Mouse (Mus musculus) retina, embryonic 14.5 days (tissue): ENCODE measurements around the gene Smg8.
"Not testable (repeated sequence)": the region's sequence is repeated elsewhere in the genome, so short reads cannot be mapped to it uniquely, and the experiment has no call there.

Experiments used
- DNase-seq: peaks from one replicate; pipeline ENCODE4 v3.0.0-alpha.2; 2015; ENCODE audit warnings: low spot score

Smg8 gene

DNA sequence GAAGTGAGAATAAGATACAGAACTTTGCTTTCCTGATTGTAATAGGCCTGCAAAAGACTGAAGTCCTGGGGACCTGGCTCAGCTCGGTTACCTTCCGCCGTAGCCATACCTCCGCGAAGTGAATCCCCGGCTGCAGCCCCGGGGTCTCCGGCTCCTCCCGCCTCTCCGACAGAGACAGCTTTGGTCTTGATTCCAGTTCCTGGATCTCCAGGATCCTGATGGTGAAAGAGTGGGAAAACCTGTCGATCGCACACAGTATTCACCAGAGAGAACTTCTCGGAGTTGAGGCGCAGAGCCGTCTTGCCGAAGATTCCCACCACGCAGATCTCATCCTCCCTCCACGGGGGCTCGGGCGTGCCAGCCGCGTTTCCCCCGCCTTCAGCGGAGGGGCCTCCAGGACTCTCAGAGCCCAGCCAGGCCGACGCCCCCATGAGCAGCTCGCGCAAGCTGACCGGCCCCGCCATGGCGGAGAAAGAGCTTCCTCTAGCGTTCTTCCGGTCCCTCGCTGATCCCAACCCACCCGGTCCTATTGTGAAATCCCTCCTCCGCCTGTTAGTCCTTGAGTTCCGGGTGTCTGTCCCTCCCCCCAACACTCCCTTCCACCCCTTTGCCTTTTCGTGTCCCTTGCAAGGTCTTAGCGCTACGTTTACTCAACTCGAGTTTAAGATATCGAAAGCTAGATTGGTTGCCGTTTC, at the start of gene Smg8:
Gene Smg8, minus strand, starts transcription at position 485 of the 695 bp plus-strand sequence.
- DNase-seq, result peak; percentile 87

DNA sequence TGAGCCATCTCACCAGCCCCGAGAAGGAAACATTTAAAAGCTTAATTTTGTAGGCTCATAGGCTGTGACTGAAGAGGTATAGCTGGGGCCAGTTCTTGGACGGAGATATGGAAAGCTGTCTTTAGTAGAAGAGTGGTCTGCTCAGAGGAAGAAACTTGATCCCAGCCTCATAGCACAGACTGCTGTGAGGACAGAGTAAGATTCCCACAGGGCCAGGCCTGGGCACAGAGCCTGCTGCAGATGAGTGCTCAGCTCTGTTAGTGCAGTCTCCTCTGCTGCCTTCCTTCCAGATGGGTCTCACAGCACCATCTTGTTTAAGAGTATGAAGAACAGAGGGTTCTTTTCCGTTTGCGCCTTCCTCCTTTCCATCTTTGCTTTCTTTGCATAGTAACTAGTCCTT, 49.7 kb upstream of the Smg8 start:
- no peak for DNase-seq

DNA sequence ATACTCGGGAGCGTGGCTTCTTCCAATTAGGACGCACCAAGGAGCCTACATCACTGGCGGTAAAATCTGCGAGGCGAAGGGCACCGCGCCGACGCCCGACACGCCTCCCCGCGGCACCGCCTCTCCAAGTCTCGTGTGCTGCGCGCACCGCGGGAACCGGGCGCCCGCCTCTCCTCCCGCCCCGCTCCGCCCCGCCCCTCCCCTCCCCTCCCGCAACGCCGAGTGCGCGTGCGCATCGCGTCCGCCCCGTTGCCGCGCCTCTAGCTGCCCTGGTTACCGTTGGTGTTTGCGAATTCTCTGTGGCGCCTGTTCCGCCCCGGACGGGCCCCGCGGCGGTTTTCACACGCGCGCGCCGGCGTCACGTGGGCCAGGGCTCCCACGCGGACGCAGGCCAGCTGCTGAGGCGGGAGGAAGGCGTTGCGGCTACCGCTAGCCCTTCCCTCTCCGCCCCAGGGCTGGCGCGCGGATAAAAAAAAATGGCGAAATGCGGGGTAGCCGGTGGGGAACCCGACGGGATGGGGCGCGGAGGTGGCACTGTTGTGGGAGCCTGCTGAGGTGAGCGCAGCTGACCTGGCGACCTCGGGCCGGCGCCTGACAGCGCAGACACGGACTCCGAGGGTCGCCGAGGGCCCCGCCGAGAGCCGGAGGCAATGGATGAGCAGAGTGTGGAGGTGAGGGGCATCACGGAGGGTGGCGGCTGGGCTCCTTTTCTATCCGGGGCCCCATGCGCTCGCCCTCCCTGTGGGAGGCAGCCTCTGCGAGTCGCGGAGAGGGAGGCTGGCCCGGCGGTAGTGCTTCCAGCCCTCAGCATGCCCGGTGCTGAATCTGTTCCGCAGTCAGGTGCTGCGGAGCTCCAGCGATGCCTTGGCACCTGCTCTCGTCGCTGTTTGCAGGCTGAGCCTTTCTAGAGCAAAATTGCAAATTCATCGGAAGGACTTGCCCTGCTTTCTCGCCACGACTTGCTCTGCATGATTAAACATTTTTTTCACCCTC, 40.5 kb upstream of the Smg8 start, which contains the start of gene Trim37:
Gene Trim37, plus strand, starts transcription at position 254 of the 993 bp plus-strand sequence.
- DNase-seq, result peak; percentile 95

DNA sequence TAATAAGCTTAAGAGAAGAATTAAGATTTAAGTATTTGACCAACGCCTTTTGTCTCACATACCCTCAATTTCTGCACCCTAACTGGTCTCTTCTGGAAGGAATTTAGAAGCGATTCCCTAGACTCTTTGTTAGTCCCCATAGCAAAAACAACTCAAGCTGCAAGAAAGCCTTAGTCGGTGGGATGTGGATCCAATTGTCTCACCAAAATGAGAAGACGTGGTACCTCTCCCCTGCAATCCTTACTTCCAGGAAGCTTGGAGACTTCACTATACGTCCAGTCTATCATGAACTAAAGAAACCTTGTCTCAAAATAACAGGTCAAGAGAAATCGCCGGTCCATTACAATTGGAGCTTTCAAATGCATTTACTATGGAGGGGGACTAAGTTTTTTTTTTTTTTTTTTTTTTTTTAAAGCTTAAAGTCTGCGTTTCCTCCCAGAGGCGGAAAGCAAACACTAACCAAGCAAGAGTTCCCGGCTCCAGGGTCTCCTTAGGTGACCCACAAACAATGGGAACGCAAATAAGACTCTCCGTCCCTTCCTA, 39.8 kb upstream of the Smg8 start:
- no peak for DNase-seq

DNA sequence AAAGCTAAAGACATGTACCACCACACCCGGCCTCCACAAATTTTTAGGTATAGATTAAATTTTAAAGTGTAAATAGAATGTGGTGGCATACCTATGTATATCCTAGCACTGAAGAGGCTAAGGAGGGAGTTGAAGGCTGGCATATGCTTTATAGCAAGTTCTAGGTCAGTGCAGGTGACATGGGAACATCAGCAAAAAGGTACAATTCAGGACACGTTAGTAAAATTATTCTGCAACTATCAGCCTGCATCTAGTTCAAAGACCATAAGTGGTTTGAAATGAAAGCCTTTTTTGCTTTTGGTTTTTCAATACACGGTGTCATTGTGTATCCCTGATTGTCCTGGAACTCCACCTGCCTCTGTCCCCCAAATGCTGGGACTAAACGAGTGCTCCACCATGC, 39.0 kb upstream of the Smg8 start:
- no peak for DNase-seq

DNA sequence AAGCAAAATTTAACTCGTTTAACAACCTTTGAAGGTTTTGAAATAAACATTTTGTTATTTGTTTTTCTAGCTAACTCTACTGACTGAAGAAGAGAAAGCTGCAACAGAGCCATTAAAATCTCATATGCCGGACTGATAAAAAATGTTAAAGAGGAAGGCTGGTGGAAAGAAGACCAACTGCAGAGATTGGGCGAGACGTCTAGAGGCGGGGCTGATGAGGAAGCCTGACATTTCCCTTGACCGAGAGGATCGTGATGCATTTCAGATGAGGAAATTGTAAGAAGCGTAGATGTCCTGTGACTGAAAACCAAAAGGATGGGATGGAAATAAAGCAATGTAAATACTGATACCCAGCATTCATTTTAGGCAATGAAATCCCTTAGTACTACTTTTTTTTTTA, 35.3 kb upstream of the Smg8 start:
- no peak for DNase-seq

DNA sequence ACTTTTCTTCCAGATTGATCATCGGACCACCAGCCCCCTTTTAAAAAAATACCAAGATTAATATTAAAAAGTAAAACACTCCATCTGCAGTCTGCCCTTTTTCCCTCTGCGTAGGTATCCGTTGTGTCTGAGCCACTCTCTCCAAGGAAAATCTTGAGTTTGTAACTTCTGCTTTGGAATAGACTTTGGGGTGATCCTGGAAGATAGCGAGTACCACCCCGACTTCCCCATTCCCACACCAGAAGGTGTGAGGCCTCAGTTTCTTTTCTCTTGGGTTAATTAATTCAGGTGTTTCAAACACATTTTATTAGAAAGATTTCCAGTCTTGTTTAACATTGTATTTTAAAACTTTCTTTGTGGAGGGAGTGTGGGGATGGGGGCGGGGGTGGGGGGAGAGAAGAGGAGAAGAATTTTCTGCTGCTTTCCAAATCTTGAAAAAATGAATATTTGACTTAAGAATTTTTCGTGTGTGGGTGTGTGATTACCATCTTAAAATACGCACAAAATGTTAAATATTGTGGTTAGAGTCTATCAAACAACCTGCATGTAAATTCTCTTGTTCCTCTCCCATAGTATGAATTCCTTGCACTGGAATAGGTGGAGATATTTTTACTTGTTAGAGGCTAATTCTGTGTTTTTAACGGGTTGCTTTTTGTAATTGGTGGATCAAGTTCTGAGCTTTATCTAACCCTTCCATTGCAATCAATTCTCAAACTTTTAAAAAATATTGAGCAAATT, 23.8 kb upstream of the Smg8 start:
- no peak for DNase-seq

DNA sequence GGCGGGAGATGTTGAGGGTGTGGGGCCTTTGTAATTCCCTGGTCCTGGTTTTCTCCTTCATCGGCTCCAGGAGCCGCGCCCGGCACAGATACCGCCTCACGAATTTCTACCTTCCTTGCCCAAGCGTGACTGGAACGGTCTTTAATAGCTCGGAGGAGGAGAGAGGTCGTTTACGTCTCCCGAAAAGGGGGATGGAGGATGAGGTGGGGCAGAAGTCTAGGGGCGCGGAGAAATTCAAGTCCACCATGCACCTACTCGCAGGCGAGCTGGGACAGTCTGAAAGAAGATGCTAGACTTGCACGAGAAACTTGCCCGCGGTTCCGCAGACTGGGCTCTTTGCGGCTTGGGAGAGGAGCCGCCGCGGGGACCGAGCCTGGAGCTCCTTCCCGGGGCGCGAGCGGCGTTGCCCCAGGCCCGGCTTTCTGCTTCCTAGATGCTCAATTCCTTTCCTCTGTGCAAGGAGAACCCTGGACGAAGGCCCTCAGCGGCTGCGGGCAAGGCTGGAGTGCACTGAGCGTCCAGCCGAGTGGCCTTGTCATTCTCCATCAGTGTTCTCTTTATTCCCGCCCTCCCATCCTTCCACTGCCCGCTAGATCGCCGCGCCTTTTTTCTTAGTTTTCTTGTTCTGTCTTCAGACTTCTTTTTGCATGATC, 23.1 kb upstream of the Smg8 start:
- peak; percentile 72 for DNase-seq

DNA sequence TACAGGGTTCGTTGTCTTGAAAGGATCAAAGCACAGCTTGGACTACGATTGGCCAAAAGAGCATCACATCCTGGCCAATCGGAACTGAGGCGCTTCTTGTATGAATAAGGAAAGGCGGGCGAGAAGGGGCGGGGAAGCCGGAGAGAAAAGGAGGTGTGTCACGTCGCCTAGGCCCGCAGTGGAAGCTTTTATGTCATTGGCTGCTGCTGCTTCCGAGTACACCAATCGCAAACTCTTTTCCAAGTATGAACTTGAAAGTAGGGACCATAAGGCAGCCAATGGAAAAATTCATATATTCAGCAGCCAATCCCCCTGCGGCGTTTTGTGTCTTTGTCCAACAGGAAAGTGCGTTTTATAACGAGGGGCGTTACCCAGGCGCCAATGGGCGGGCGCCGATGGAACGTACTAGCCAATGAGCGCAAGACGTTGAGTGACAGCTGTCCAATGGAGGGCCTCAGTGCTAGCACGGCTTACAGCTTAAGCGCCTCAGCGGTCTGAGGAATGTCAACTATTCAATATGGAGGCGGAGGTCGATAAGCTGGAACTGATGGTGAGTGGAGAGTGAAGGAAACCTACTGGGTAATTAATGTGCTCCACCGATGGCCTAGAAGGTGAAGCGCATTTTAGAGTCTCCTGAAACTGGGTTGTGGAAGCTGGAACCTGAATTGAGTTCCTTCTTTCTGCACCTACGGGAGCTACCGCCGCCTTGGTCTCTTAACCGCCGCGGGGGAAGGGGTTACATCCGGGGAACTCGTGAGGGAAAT, 22.4 kb upstream of the Smg8 start, which contains the start of gene Ska2:
Gene Ska2, plus strand, starts transcription at position 480 of the 764 bp plus-strand sequence.
- DNase-seq, result peak; percentile 100

DNA sequence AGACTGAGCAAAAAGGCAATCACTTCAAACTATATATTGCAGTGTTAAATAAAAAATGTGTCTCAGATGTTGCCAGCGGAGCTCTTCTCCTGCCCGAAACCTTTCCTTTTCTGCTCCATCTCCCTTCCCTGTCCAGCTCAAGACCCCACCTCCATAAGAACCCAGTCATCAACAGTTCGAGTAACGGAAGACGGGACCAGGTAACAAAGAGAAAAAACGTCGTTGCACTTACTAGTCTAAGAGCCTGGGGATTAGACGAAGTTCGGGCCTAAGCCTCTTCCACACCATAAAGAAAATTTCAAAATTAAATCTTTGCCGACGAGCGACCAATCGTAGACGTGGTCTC, 21.8 kb upstream of the Smg8 start, which contains the start of gene Prr11:
Gene Prr11, minus strand, starts transcription at position 300 of the 346 bp plus-strand sequence.
- no peak for DNase-seq

DNA sequence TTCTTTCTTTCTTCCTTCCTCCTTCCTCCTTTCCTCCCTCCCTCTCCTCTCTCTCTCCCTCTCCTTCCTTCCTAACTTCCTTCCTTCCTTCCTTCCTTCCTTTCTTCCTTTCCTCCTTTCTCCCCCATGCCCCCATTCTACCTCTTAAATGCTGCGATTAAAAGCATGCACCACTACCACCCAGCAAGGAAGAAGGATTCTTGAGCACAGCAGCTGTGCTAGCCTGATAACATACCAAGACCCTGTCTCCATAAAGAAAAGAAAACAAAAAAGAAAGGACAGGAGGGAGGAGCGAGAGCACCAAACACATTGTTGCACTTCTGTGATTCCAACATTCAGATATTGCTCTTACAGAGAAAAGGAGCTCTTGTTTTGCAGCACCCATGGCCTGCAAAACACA, 568 bp upstream of the Smg8 start:
- DNase-seq, result no peak

DNA sequence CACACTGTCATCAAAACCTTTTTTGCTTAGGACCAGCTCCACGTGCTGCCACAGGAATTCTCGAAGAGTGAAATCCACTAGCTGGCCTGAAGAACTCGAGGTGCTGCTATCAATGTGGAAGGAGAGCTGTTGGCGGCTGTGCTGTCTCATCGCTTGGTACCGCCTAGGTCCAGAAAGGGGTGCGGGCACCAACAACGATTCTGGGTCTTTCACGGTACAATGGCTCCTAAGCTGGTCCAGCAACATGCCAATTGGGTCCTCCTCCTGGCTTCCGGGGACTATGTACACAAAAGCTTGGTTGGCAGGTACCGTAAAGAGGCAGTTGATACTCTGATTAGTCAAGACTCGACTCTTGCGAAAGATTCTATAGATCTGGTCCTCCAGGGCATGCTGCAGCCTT, 1.1 kb downstream of the Smg8 start:
- no peak for DNase-seq

DNA sequence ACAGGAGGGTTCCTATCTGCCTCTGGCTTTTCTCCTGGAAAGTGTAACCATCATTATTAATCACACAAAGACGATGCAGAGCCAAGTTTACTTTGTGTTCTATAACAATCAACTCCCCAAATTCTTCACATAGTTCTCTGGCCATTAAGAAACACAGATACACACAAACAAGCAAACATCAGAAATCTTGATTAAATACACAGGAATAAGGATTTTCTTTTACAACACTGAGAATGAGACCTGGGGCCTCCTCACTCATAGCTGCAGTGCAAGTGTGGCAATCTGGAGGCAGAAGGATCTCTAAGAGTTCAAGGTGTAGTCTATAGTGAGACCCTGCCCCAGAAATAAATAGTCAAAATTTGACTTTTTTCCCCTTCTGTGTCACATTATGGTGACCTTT, 2.9 kb downstream of the Smg8 start:
- DNase-seq, result no peak

DNA sequence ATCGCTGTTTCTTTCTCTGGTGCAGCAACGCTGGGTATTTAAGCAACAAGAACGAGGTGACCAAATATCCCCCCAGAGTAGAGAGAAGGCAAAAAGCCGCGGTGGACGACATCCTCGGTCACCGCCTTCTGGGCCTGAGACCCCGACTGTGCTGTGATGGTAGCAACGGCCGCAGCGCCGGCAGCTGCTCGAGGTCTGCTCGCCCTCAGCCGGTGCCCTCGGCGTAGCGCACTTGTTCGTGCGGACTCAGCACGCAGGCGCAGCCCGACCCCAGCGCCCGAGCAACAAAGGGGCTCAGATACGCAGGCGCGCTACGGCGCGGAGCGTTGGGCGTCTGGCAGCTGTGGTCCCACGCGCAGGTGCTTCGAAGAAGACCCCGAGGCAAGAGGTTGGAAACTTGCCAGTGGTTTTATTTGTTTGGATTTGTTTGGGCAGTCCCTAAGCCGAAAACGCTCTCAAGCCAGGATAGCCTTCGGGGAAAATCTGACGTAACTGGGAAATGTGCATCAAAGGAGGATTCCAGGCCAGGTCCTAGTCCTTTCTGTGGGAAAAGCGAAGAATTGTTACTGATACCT, 12.6 kb downstream of the Smg8 start, which contains the start of gene Gdpd1:
Gene Gdpd1, minus strand, starts transcription at position 197 of the 575 bp plus-strand sequence.
- peak; percentile 96 for DNase-seq

DNA sequence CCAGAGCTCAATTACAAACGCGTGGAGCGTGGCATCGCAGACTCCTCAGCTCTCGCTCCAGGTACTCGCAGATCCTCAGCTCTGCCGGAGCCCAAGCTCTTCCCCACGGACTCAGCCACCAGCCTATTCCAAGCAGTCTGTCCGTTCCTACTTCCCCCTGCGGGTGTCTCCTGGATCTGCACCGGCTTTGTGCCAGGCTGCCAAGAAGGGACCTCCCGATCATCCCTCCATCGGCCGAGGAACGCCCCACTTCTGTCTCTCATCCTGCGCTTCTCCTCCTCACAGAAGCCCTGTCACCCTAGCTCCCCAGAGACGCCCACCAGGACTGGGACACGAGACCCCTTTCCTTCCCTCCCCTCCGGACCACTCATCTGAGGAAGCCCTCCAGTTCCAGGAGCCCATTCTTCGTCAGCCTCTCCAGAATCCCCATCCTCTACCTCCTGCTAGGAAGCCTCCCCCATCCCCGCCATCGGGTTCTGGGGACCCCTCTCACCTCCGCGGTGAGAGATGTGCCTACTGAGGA, 13.2 kb downstream of the Smg8 start:
- peak; percentile 82 for DNase-seq

DNA sequence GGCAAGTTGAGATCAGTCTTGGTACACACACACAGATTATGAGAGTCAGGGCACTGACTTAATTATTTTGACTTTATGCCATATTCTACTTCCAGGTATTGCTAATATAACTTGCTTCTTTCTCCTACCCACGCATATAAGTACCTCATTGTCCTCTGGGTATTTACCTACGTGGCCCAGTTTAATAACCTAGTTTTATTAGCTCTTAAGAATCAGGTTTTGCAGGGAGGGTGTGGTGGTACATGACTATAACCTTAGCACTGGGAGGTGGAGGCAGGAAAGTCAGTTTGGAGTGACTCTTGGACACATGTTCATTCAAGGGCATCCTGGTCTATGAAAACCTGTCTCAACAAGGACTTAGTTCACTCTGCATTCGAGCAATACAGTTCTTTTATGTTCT, 24.5 kb downstream of the Smg8 start:
- DNase-seq, result no peak

DNA sequence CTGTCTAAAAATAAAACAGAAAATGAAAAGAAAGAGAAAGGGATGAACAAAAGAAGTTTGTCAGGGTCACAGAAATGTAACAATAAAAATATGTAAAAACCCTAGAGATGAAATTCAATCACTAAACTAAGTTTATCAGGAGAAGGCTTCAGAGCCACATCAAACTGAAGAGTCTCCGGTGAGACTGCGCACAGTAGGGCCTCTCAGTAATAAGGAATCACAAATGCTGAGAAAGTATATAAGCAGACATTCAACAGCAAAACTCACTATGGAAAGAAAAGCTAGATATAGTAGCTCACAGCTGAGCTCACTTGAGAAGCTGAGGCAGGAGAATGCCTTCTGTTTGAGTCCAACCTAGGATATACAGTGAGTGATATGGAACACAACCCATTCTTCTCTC, 26.2 kb downstream of the Smg8 start:
- no peak for DNase-seq

DNA sequence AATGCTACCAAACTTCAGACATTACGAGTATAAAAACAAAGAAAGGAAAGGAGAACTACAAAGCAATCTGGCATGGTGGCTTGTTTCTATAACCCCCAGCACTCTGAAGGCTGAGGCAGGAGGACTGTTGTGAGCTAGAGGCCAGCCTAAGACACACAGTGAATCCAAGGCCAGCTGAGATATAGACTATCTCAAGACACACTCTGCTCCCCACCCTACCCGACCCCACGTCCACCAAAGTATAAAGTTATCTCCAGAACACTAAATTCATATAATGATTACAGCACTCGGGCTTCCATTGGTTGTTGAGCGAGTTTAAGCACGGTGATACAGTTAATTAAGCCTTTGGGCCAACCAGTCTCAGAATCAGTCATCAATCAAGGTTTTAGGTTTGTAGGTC, 30.3 kb downstream of the Smg8 start:
- no peak for DNase-seq

DNA sequence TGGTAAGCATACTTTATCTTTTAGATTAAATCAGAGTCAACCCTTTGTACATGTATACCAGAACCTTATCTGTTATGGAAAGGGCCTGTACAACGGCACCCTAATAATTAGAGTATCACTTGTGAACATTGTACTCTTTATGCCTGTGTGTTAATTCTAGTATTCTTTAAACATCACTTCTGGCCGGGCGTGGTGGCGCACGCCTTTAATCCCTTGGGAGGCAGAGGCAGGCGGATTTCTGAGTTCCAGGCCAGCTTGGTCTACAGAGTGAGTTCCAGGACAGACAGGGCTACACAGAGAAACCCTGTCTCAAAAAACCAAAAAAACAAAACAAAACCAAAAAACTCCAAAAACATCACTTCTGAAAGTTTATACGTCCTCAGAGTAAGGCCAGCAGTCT, 37.7 kb downstream of the Smg8 start:
- DNase-seq, result not testable (repeated sequence)

DNA sequence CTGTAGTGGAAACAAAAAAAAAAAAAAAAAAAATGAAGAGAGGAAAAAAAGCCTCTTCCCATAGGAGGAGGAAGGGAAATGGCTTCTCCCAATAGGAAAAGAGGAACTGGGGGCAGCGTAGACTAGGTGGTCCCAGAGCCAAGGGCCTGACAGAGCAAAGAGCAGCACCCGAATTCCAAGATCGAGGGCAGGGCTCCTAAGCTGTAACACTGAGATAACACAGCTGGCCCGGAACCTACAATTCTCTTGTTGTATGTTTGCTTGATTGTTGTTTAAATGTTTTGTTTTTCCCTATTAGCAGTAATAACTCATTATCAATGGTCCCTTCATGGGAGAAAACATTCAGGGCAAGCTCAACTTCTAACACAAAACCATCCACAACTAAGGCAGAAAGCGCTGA, 39.6 kb downstream of the Smg8 start:
- DNase-seq, result no peak
